Mouse (Mus musculus): ENCODE data around the gene Gm49322. TPM values are rescaled to one million over a fixed set of nuclear protein-coding genes. Genes with fewer than 3 reads are reported as not detected.

The Gm49322 gene
- polyA plus RNA-seq, 1 experiment from 2014 or later, result 4.4 TPM

DNA sequence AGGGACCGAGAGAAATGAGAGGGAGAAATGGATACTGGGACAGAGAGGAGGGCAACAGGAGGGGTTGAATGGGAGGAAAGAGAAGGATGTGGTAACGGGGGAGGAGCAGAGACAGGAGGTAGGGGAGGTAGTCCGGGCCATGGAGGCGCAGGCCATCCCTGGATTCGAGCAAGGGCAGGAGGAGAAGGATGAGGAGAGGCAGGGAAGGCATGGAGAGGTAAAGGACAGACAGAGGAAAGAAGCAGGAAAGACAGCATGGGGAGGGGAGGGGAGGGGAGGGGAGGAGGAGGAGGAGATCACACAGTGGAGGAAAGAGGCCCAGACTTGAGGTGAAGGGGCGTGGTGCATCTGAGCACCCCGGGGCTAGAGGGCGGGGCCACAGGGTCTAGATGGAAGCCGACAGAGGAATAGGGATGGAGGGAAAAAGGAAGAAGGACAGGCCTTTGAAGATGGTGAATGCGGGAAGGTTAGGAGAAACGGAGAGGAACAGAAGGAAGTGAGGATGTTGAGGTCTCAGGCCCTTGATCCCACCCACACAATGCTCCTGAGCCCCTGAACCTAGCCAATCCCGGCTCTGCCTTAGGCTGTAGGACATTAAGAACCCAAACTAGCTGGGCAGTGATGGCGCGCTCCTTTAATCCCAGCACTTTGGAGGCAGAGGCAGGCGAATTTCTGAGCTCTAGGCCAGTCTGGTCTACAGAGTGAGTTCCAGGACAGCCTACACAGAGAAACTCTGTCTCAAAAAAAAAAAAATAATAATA lies 51.2 kb downstream of the Gm49322 start, which contains the start of gene Btbd2:
Btbd2 (minus strand) TSS at position 209 of the 761 bp plus-strand sequence.
- Histone ChIP-seq H3K9ac (ENCODE audit: low read length) (peak within 1 kb of the TSS; percentile 97), H3K4me1 (replicated peaks; ENCODE audit: control insufficient read depth, insufficient read depth, low read length) (peaks cover 27% of the 10 kb centered on the region), H3K27me3 (ENCODE audit: control insufficient read depth, insufficient read depth, low read depth, low read length) (no peaks in the 10 kb centered on the region), H3K9me3 (ENCODE audit: control insufficient read depth, low read length) (no peaks in the 10 kb centered on the region), H3K4me3 (ENCODE audit: low read length) (peak within 1 kb of the TSS; percentile 90), H3K4me2 (ENCODE audit: low read depth, low read length) (peak within 1 kb of the TSS; percentile 93), H3K36me3 (ENCODE audit: control insufficient read depth, insufficient read depth, low read length) (no peaks in the 10 kb centered on the region), H3K27ac (ENCODE audit: low read length) (peak within 1 kb of the TSS; percentile 86)
- ATAC-seq (ENCODE audit: low read depth), result peak; percentile 26; the same call in 1 of the 2 replicates
- 16% methylated on average over 15 of the region's 15 CpGs for WGBS

DNA sequence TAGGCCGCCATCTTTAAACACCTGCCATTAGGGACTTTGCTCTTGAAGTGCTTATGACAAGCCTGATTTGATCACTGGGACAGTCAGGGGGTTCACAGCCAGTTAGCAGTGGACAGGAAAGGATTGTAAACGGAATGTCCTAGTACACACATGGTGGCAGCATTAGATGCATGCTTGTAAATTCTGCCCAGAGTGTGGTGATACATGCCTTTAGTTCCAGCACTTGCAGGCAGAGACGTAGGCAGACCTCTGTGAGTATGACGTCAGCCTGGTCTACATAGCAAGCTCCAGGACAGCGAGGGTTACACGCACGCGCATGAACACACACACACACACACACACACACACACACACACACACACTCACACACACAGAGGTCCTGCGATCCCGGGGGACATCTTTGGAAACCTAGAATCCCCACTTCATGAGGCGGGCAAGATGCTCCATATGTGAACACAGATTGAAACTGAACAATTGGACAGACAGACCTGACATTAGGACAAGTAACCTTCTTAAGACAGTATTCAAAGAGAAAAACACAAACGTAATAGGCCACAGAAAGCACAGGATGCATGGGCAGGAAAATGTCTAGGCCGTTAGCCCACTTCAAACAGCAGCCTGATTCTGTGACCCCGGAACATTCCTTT lies 52.5 kb downstream of the Gm49322 start:
- Histone ChIP-seq H3K9me3 (ENCODE audit: control insufficient read depth, low read length) (no peaks in the 10 kb centered on the region), H3K4me1 (replicated peaks; ENCODE audit: control insufficient read depth, insufficient read depth, low read length) (peaks cover 32% of the 10 kb centered on the region), H3K9ac (ENCODE audit: low read length) (no peak overlapping the region), H3K4me3 (ENCODE audit: low read length) (no peak overlapping the region), H3K27ac (ENCODE audit: low read length) (no peak overlapping the region), H3K36me3 (ENCODE audit: control insufficient read depth, insufficient read depth, low read length) (no peaks in the 10 kb centered on the region), H3K4me2 (ENCODE audit: low read depth, low read length) (no peak overlapping the region), H3K27me3 (ENCODE audit: control insufficient read depth, insufficient read depth, low read depth, low read length) (no peaks in the 10 kb centered on the region)
- WGBS, result 81% methylated on average over 14 of the region's 14 CpGs
- no peak for ATAC-seq (ENCODE audit: low read depth)

DNA sequence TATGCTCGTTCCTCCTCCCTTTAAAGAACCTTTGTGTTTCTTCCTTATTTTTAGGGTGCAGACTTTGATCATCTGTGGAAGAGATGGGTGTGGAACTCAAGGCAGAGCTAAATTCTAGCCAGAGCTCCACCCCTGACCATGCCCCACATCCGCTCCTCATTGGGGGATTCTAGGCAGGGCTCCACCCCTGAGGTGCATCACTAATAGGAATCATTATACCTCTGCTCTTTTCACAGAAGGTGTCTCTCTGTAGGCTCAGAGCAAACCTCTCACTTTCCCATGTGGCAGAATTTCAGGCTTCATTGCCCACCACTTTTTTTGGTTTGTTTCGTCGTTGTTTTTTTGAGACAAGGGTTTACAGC lies 53.0 kb downstream of the Gm49322 start:
- no peak overlapping the region for H3K27ac ChIP-seq (ENCODE audit: low read length)
- H3K9me3 ChIP-seq (ENCODE audit: control insufficient read depth, low read length), result no peaks in the 10 kb centered on the region
- no peaks in the 10 kb centered on the region for H3K27me3 ChIP-seq (ENCODE audit: control insufficient read depth, insufficient read depth, low read depth, low read length)
- 66% methylated on average over 4 of the region's 4 CpGs for WGBS
- no peak for ATAC-seq (ENCODE audit: low read depth)
- peak overlapping the region; percentile 39; the same call in 1 of the 2 replicates for H3K9ac ChIP-seq (ENCODE audit: low read length)
- no peaks in the 10 kb centered on the region for H3K36me3 ChIP-seq (ENCODE audit: control insufficient read depth, insufficient read depth, low read length)
- H3K4me3 ChIP-seq (ENCODE audit: low read length), result no peak overlapping the region
- no peak overlapping the region for H3K4me2 ChIP-seq (ENCODE audit: low read depth, low read length)
- H3K4me1 ChIP-seq (replicated peaks; ENCODE audit: control insufficient read depth, insufficient read depth, low read length), result peaks cover 37% of the 10 kb centered on the region

DNA sequence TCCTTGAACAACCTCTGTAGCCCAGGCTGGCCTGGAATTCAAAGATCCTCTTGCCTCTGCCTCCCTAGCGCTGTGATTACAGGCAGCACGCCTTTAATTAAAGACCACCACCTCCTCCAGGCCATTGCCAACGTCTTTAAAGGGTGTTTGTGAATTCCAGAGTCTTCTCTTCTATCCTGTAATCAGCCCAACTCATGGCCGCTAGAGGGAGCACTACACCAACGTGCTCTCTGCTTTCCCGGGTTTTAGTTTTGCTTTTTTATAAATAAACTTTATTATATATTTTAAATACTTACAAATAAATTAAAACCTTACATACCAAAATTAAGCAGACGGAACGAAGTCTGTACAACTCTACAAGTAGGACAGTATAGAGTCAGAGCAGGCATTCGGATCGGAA lies 53.4 kb downstream of the Gm49322 start:
- 11% methylated on average over 10 of the region's 10 CpGs for WGBS
- no peaks in the 10 kb centered on the region for H3K9me3 ChIP-seq (ENCODE audit: control insufficient read depth, low read length)
- no peaks in the 10 kb centered on the region for H3K27me3 ChIP-seq (ENCODE audit: control insufficient read depth, insufficient read depth, low read depth, low read length)
- no peak overlapping the region for H3K27ac ChIP-seq (ENCODE audit: low read length)
- no peak for ATAC-seq (ENCODE audit: low read depth)
- H3K4me1 ChIP-seq (replicated peaks; ENCODE audit: control insufficient read depth, insufficient read depth, low read length), result peaks cover 37% of the 10 kb centered on the region
- H3K36me3 ChIP-seq (ENCODE audit: control insufficient read depth, insufficient read depth, low read length), result no peaks in the 10 kb centered on the region
- H3K4me3 ChIP-seq (ENCODE audit: low read length), result peak overlapping the region; percentile 41
- H3K4me2 ChIP-seq (ENCODE audit: low read depth, low read length), result peak overlapping the region; percentile 48
- peak overlapping the region; percentile 51 for H3K9ac ChIP-seq (ENCODE audit: low read length)

DNA sequence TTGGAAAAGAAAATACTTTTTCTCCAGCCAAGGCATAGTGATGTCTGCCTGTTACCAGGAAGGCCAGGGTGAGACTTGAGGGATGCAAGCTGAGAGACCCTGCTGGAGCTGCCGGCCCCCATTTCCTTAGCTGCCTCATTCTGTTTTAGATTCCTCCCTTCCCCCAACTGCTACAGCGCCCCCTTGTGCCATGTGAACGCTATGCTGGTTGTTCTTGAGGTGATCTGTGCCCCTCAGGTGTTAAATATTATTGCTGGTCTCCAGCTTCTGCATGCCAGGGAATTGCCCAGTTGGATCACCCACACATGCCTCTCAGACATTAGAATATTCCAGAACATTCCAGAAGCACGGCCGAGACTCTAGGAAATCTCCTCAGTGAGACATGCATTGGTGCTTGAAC lies 55.3 kb downstream of the Gm49322 start:
- H3K27ac ChIP-seq (ENCODE audit: low read length), result no peak overlapping the region
- H3K9ac ChIP-seq (ENCODE audit: low read length), result no peak overlapping the region
- no peaks in the 10 kb centered on the region for H3K9me3 ChIP-seq (ENCODE audit: control insufficient read depth, low read length)
- WGBS, result 31% methylated on average over 5 of the region's 5 CpGs
- H3K4me3 ChIP-seq (ENCODE audit: low read length), result no peak overlapping the region
- peaks cover 1% of the 10 kb centered on the region; the same call in 1 of the 2 replicates for H3K36me3 ChIP-seq (ENCODE audit: control insufficient read depth, insufficient read depth, low read length)
- H3K27me3 ChIP-seq (ENCODE audit: control insufficient read depth, insufficient read depth, low read depth, low read length), result no peaks in the 10 kb centered on the region
- no peak overlapping the region for H3K4me2 ChIP-seq (ENCODE audit: low read depth, low read length)
- peaks cover 40% of the 10 kb centered on the region for H3K4me1 ChIP-seq (replicated peaks; ENCODE audit: control insufficient read depth, insufficient read depth, low read length)
- no peak for ATAC-seq (ENCODE audit: low read depth)

DNA sequence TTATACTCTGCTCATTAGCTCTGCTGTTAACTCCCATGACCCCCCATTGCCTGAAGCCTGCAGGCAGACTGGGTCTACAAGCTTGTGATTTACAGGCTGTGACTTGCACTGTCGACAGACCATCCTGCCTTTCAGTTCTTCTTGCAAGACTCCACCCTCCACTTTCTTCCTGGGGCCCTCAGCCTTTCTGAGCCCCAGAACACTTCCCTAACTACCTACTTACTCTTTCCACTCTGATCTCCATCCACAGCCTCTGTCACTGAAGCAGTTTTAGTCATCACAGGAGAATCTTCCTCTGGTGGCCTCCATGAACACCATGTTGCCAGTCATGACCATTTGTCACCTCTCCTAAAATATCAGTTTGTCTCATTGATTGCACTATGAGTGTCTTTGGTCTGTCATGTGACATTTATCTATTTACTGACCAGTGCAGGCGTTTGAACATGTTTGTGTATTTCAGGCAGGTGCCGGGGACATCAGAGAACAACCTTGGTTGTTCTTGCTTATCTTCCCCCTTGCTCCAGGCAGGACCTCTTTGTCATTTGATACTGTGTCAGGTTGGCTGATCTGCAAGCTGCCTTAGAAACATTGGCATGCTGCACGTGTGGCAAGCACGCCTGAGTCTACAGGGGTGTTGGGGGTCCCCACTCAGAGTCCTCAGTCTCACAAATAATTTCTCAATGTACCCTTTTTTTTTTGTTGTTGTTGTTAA lies 57.8 kb downstream of the Gm49322 start:
- 30% methylated on average over 5 of the region's 5 CpGs for WGBS
- Histone ChIP-seq H3K9me3 (ENCODE audit: control insufficient read depth, low read length) (no peaks in the 10 kb centered on the region), H3K27me3 (ENCODE audit: control insufficient read depth, insufficient read depth, low read depth, low read length) (no peaks in the 10 kb centered on the region), H3K9ac (ENCODE audit: low read length) (no peak overlapping the region), H3K4me3 (ENCODE audit: low read length) (no peak overlapping the region), H3K27ac (ENCODE audit: low read length) (peak overlapping the region; percentile 92), H3K36me3 (ENCODE audit: control insufficient read depth, insufficient read depth, low read length) (peaks cover 18% of the 10 kb centered on the region), H3K4me2 (ENCODE audit: low read depth, low read length) (no peak overlapping the region), H3K4me1 (replicated peaks; ENCODE audit: control insufficient read depth, insufficient read depth, low read length) (peaks cover 39% of the 10 kb centered on the region)
- ATAC-seq (ENCODE audit: low read depth), result no peak

DNA sequence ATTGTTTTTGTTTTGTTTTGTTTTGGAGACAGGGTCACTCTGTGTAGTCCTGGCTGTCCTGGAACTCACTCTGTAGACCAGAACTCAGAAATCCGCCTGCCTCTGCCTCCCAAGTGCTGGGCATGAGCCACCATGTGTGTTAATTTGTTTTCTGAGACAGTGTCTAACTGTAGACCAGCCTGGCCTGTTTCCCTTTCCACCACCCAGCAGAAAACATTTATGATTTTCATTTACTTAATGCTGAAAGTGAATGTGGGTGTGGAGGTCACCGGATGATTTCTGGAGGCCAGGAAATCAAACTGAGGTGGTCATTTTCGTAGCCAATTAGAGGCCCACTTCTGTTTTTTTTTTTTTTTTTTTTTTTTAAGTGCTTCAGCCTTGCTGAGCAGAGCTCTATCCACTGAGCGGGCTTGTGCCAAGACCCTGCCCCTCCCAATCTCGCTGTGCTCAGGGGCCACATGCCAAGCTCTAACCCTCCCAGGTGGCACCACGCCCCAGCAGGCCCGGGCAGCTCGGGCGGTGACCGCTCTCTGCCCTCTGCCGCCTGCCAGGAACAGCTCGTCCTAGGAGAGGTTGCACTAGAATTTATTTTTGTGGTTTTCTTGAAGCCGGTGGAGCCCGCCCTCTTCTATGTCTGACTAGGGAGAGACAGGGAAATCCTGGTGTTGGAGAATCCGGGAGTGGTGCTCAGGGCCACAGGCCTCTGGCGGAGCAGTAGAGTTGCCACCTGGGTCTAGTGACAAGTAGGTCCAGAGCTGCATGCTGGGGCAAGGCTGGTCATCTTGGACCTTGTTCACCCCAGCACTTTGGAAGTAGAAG lies 58.6 kb downstream of the Gm49322 start:
- 10% methylated on average over 16 of the region's 16 CpGs for WGBS
- peak; percentile 83 for ATAC-seq (ENCODE audit: low read depth)
- Histone ChIP-seq H3K4me3 (ENCODE audit: low read length) (peak overlapping the region; percentile 22; the same call in 1 of the 2 replicates), H3K36me3 (ENCODE audit: control insufficient read depth, insufficient read depth, low read length) (peaks cover 26% of the 10 kb centered on the region), H3K4me1 (replicated peaks; ENCODE audit: control insufficient read depth, insufficient read depth, low read length) (peaks cover 37% of the 10 kb centered on the region), H3K9ac (ENCODE audit: low read length) (peak overlapping the region; percentile 38), H3K27me3 (ENCODE audit: control insufficient read depth, insufficient read depth, low read depth, low read length) (no peaks in the 10 kb centered on the region), H3K9me3 (ENCODE audit: control insufficient read depth, low read length) (no peaks in the 10 kb centered on the region), H3K27ac (ENCODE audit: low read length) (peak overlapping the region; percentile 92), H3K4me2 (ENCODE audit: low read depth, low read length) (peak overlapping the region; percentile 39)

DNA sequence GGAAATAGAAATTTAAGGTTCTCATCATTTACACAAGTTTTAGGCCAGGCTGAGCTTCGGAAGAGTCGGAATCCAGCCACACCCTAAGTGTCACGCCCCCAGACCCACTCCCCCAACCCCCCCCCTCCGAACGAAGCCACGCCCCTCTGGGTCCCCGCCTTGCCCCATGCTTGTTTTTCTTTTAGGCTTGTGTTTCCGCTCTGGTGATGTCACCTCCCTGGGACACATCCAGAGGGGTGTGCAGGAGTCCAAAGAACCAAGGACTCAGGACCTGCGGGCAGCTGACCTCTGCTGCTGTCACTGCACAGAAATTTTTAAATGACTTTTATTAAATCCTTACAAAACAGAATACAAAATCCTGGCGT lies 59.2 kb downstream of the Gm49322 start:
- Histone ChIP-seq H3K9ac (ENCODE audit: low read length) (peak overlapping the region; percentile 38), H3K4me3 (ENCODE audit: low read length) (peak overlapping the region; percentile 22; the same call in 1 of the 2 replicates), H3K27me3 (ENCODE audit: control insufficient read depth, insufficient read depth, low read depth, low read length) (no peaks in the 10 kb centered on the region), H3K36me3 (ENCODE audit: control insufficient read depth, insufficient read depth, low read length) (peaks cover 31% of the 10 kb centered on the region), H3K4me1 (replicated peaks; ENCODE audit: control insufficient read depth, insufficient read depth, low read length) (peaks cover 37% of the 10 kb centered on the region), H3K27ac (ENCODE audit: low read length) (peak overlapping the region; percentile 92), H3K9me3 (ENCODE audit: control insufficient read depth, low read length) (no peaks in the 10 kb centered on the region), H3K4me2 (ENCODE audit: low read depth, low read length) (peak overlapping the region; percentile 39)
- peak; percentile 63 for ATAC-seq (ENCODE audit: low read depth)
- WGBS, result 7% methylated on average over 10 of the region's 10 CpGs

Data from lung, embryonic 16.5 days (tissue).